Mouse (Mus musculus) megakaryocyte, embryonic 14.5 days (primary cell): Measurements from ENCODE around the gene Hsd3b7.

Experiments
- FLI1 ChIP-seq: IDR thresholded peaks from 2 replicates; pipeline ENCODE4 v1.6.1; 2012; ENCODE audit warnings: low read length, inconsistent platforms, mixed read lengths
- GATA1 ChIP-seq: IDR thresholded peaks from 3 replicates; pipeline ENCODE4 v1.6.1; 2012; ENCODE audit warnings: mixed read lengths, low read length, inconsistent platforms, borderline replicate concordance

DNA sequence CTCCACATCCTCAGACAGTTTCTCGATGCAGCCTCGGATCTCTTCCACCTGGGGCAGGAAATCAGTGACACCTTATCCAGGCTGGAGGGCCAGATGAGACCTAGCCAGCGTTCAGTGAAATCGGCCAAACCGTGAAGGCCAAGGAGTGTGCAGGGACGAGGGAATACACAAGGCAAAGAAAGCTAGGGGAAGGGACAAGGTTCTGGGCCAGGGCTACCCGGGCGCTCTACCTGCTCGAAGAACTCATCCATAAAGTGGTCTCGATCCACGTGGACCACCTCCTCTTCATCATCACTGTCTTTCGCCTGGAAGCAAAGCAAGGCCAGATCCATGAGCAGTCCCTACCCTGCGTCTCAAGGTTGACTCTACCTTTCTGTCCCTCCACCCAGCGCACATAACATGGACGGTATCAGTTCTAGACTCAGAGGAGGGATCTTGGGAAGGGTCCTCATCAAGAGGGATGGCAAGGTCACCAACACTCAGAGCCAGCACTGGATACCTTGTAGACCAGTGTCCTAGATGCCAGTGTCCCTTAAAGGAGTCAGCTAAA lies 14.8 kb downstream of the Hsd3b7 start:
- no peak for TF ChIP-seq GATA1
- TF ChIP-seq FLI1 = no peak
